Mouse (Mus musculus): ENCODE results near the gene Srrm4.

DNA sequence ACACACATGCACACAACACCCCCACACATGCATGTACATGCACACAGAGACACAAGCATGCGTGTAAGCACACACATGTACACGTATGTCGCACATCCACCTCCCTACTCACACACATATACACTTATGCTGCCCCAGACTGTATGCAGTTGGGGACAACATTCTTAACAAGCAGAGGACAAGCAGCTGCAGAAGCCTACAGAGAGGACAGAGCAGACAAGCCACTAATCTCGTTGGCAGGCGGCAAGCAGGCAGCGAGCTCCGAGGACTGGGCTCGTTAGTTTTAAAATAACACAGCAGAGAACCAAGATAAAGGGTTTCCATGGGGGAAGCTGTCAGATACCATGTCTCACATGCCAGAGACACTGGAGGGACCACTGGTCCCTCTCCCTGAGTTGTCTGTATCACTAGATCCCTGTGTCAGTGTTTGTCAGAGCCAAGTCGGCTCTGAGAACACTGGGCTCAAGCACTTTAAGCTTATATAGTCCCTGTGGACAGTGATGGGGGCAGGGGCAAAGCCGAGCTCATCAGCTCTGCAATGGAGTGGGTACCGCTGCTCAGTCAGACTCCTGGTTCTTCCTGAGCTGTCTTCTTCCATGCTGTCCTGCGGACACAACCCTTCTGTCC, 99.7 kb downstream of the Srrm4 start:
- no peak for TF ChIP-seq EP300 (IDR thresholded peaks at IDR 0.05; ENCODE audit: low read depth)
- no peak for TF ChIP-seq CTCF (IDR thresholded peaks at IDR 0.05; ENCODE audit: low read depth)

Data from heart, postnatal 0 days (tissue).